Mouse (Mus musculus): ENCODE measurements around the gene Apod. TPM values are rescaled to one million over a fixed set of nuclear protein-coding genes. Genes with fewer than 3 reads are reported as not detected.

The Apod gene
- total RNA-seq (2022), result 10 to 100 TPM; 12.2 to 60.0 (median 32.3) TPM

GRCm38 (mm10) chr16:31314497-31315233, at the start of gene Apod:
Apod (minus strand) TSS chr16:31314808.
- DNase-seq (ENCODE audit: low spot score in 2 of 2), result no peak

- no peak for DNase-seq (ENCODE audit: low spot score in 2 of 2)
These were observed 49.3 kb upstream of the Apod start for GRCm38 (mm10) chr16:31363685-31364436.

GRCm38 (mm10) chr16:31359542-31359941, 44.9 kb upstream of the Apod start:
- DNase-seq (ENCODE audit: low spot score in 2 of 2), result no peak

GRCm38 (mm10) chr16:31358991-31359390, 44.4 kb upstream of the Apod start:
- no peak for DNase-seq (ENCODE audit: low spot score in 2 of 2)

- no peak for DNase-seq (ENCODE audit: low spot score in 2 of 2)
These were observed 44.0 kb upstream of the Apod start for GRCm38 (mm10) chr16:31358576-31358975.

- DNase-seq (ENCODE audit: low spot score in 2 of 2), result no peak
These were observed 41.3 kb upstream of the Apod start for GRCm38 (mm10) chr16:31355882-31356281.

GRCm38 (mm10) chr16:31354341-31355329, 40.0 kb upstream of the Apod start:
- DNase-seq (ENCODE audit: low spot score in 2 of 2), result peak; percentile 30 to 41

- no peak for DNase-seq (ENCODE audit: low spot score in 2 of 2)
These were observed 38.4 kb upstream of the Apod start for GRCm38 (mm10) chr16:31352996-31353395.

GRCm38 (mm10) chr16:31347581-31347980, 33.0 kb upstream of the Apod start:
- peak; percentile 55 to 69 for DNase-seq (ENCODE audit: low spot score in 2 of 2)

GRCm38 (mm10) chr16:31342966-31343365, 28.4 kb upstream of the Apod start:
- no peak for DNase-seq (ENCODE audit: low spot score in 2 of 2)

GRCm38 (mm10) chr16:31342556-31342955, 27.9 kb upstream of the Apod start:
- no peak for DNase-seq (ENCODE audit: low spot score in 2 of 2)

GRCm38 (mm10) chr16:31339332-31339731, 24.7 kb upstream of the Apod start:
- DNase-seq (ENCODE audit: low spot score in 2 of 2), result no peak

- DNase-seq (ENCODE audit: low spot score in 2 of 2), result no peak
These were observed 23.3 kb upstream of the Apod start for GRCm38 (mm10) chr16:31337956-31338355.

- DNase-seq (ENCODE audit: low spot score in 2 of 2), result no peak
These were observed 20.2 kb upstream of the Apod start for GRCm38 (mm10) chr16:31334796-31335195.

GRCm38 (mm10) chr16:31332586-31332985, 18.0 kb upstream of the Apod start:
- no peak for DNase-seq (ENCODE audit: low spot score in 2 of 2)

- DNase-seq (ENCODE audit: low spot score in 2 of 2), result peak; percentile 53 to 55
These were observed 16.4 kb upstream of the Apod start for GRCm38 (mm10) chr16:31330970-31331369.

GRCm38 (mm10) chr16:31329668-31330067, 15.1 kb upstream of the Apod start:
- no peak for DNase-seq (ENCODE audit: low spot score in 2 of 2)

GRCm38 (mm10) chr16:31327891-31328290, 13.3 kb upstream of the Apod start:
- no peak for DNase-seq (ENCODE audit: low spot score in 2 of 2)

- DNase-seq (ENCODE audit: low spot score in 2 of 2), result no peak
These were observed 12.8 kb upstream of the Apod start for GRCm38 (mm10) chr16:31327430-31327829.

GRCm38 (mm10) chr16:31326679-31327078, 12.1 kb upstream of the Apod start:
- no peak for DNase-seq (ENCODE audit: low spot score in 2 of 2)

- peak in 1 of 2 experiments; percentile 31 for DNase-seq (ENCODE audit: low spot score in 2 of 2)
These were observed 11.4 kb upstream of the Apod start for GRCm38 (mm10) chr16:31325966-31326365.

Data from gastrocnemius, adult 8-10 months (tissue).